Mouse (Mus musculus) forebrain, embryonic 12.5 days (tissue): ENCODE measurements at regions not wholly inside any gene's neighbourhood (a gene's known extent, or its start where the extent isn't known, plus 50 kb on each side); places are given as distances from the start of the nearest gene placed in this dataset.

Source experiments
- ATAC-seq: fragments of 200-750 bp; cut with Nextera tagmentation; 2 replicates; pipeline ENCODE4 v1.8.0; 2017; ENCODE audit warnings: moderate TSS enrichment; ENCODE audit not compliant: low FRiP score
- H3K27ac ChIP-seq: fragments of 300-500 bp; sonication (generic); 2 replicates; pipeline ENCODE4 v1.5.1; 2016; ENCODE audit warnings: mild to moderate bottlenecking
- H3K27me3 ChIP-seq: fragments of 300-500 bp; sonication (generic); 2 replicates; pipeline ENCODE4 v1.6.1; 2016; ENCODE audit warnings: mild to moderate bottlenecking
- H3K36me3 ChIP-seq: fragments of 300-500 bp; sonication (generic); replicated peaks from 2 replicates; pipeline ENCODE4 v1.6.1; 2016; ENCODE audit warnings: mild to moderate bottlenecking
- H3K4me1 ChIP-seq: fragments of 300-500 bp; sonication (generic); 2 replicates; pipeline ENCODE4 v1.6.1; 2016
- H3K4me2 ChIP-seq: fragments of 300-500 bp; sonication (generic); 2 replicates; pipeline ENCODE4 v1.6.1; 2016; ENCODE audit warnings: mild to moderate bottlenecking, moderate library complexity
- H3K4me3 ChIP-seq: fragments of 300-500 bp; sonication (generic); replicated peaks from 2 replicates; pipeline ENCODE4 v1.5.1; 2016; ENCODE audit warnings: mild to moderate bottlenecking
- H3K9ac ChIP-seq: fragments of 300-500 bp; sonication (generic); 2 replicates; pipeline ENCODE4 v1.6.1; 2016; ENCODE audit warnings: mild to moderate bottlenecking
- H3K9me3 ChIP-seq: fragments of 300-500 bp; sonication (generic); 2 replicates; pipeline ENCODE4 v1.6.1; 2016
- WGBS: fragments of 180-500 bp; shearing (Covaris S2); methylation state at CpG from one replicate; pipeline ENCODE4 v1.1.7; 2016; 5-methylcytosine and 5-hydroxymethylcytosine counted together

- no peaks in the 10 kb centered on the region for H3K4me1 ChIP-seq
- no peak for ATAC-seq
- WGBS, result 70% methylated on average over 3 of the region's 3 CpGs
Measured at GRCm38 (mm10) chr6:112062956-112063355, 210.6 kb upstream of the Lmcd1 start.

GRCm38 (mm10) chr6:112090597-112090996 is 183.0 kb upstream of the Lmcd1 start:
- WGBS, result 92% methylated on average over 3 of the region's 3 CpGs
- no peaks in the 10 kb centered on the region for H3K27me3 ChIP-seq
- H3K4me3 ChIP-seq, result no peak overlapping the region
- no peak overlapping the region for H3K4me2 ChIP-seq
- no peak for ATAC-seq
- H3K36me3 ChIP-seq, result no peaks in the 10 kb centered on the region
- no peaks in the 10 kb centered on the region for H3K4me1 ChIP-seq
- H3K9ac ChIP-seq, result no peak overlapping the region
- H3K27ac ChIP-seq, result no peak overlapping the region
- H3K9me3 ChIP-seq, result no peaks in the 10 kb centered on the region

More at GRCm38 (mm10) chr6:112062956-112063355, 210.6 kb upstream of the Lmcd1 start:
- H3K27me3 ChIP-seq, result no peaks in the 10 kb centered on the region
- no peak overlapping the region for H3K4me3 ChIP-seq
- no peak overlapping the region for H3K4me2 ChIP-seq
- H3K27ac ChIP-seq, result no peak overlapping the region
- no peaks in the 10 kb centered on the region for H3K36me3 ChIP-seq
- no peaks in the 10 kb centered on the region for H3K9me3 ChIP-seq
- H3K9ac ChIP-seq, result no peak overlapping the region

DNA sequence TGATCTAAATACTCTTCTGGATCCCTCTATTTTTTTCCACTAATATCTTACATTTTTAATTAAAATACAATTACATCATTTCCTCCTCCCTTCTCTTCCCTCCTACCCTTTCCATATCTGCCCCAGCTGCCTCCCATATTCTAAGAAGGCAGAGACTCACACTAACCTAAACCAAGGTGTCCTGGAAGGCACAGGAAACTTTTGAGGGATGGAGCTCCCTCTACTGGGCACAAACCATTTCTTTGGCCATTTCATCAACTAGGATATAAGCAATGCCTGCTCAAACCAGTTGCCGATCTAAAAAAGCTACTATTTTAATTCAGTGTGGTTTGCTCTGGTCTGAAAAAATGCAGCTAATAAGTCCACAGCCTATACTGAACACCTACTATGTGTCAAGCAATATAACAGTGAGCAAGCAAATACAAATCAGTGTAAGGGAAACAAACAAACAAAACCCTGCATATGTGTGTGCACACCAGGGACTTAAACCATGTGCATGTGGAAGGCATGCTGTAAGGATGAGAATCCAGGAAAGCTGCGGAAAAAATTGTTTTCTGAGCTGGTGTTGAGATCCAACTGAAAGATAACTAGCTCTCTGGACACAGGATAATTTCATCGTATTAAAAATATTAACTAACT is 182.3 kb upstream of the Lmcd1 start:
- H3K4me3 ChIP-seq, result no peak overlapping the region
- 54% methylated on average over 3 of the region's 3 CpGs for WGBS
- peak; percentile 89 for ATAC-seq
- H3K9ac ChIP-seq, result no peak overlapping the region
- H3K4me1 ChIP-seq, result no peaks in the 10 kb centered on the region
- no peaks in the 10 kb centered on the region for H3K27me3 ChIP-seq
- no peaks in the 10 kb centered on the region for H3K36me3 ChIP-seq
- no peak overlapping the region for H3K27ac ChIP-seq
- H3K9me3 ChIP-seq, result no peaks in the 10 kb centered on the region
- no peak overlapping the region for H3K4me2 ChIP-seq

GRCm38 (mm10) chr6:112093300-112093699 is 180.3 kb upstream of the Lmcd1 start:
- H3K27me3 ChIP-seq, result no peaks in the 10 kb centered on the region
- no peaks in the 10 kb centered on the region for H3K4me1 ChIP-seq
- no peak overlapping the region for H3K9ac ChIP-seq
- H3K36me3 ChIP-seq, result no peaks in the 10 kb centered on the region
- H3K4me3 ChIP-seq, result no peak overlapping the region
- no peak overlapping the region for H3K4me2 ChIP-seq
- ATAC-seq, result no peak
- 87% methylated on average over 3 of the region's 3 CpGs for WGBS
- H3K9me3 ChIP-seq, result no peaks in the 10 kb centered on the region
- no peak overlapping the region for H3K27ac ChIP-seq

DNA sequence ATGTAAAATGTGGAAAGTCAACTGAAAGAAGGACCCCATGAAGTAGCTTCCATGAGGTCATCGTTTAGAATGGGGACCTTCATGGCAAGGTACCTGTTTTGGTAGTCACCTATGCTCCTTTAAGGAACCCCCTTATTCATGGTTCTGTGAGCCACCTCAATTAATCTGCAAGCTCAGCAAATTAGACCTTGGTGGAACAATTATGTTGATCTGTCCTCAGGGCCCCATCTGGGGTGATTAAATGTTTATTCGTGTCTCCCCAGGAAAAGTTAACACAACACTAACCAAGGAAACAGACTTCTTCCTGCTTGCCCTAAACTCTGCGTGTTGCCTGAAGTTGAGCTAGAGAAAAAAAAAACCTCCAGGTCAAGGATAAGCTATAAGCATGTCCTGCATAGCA is 175.9 kb upstream of the Lmcd1 start:
- H3K4me2 ChIP-seq, result no peak overlapping the region
- no peak overlapping the region for H3K9ac ChIP-seq
- no peak overlapping the region for H3K27ac ChIP-seq
- no peak for ATAC-seq
- no peaks in the 10 kb centered on the region for H3K9me3 ChIP-seq
- 86% methylated on average over 3 of the region's 3 CpGs for WGBS
- H3K27me3 ChIP-seq, result no peaks in the 10 kb centered on the region
- H3K36me3 ChIP-seq, result no peaks in the 10 kb centered on the region
- H3K4me1 ChIP-seq, result no peaks in the 10 kb centered on the region
- no peak overlapping the region for H3K4me3 ChIP-seq

DNA sequence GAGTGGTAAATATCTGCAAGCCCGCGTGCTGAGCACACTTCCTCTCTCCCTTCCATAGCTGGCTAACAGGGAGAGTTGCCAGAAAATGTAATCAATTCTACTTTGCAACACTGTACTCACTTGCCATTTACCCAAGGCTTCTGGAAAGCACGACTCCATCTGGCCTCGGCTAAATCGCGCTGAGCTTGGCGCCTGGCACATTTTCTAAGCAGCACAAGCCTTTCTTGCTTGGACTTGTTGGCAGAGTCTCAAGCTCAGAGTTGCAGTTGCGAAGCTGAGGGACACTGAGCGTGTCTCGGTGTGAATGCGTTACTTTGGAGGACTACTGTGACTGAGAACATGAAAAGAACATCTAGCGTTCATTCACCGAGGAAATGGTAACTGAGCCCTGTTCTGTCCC is 164.9 kb upstream of the Lmcd1 start:
- H3K9ac ChIP-seq, result no peak overlapping the region
- no peaks in the 10 kb centered on the region for H3K4me1 ChIP-seq
- H3K27me3 ChIP-seq, result no peaks in the 10 kb centered on the region
- no peaks in the 10 kb centered on the region for H3K36me3 ChIP-seq
- WGBS, result 93% methylated on average over 13 of the region's 13 CpGs
- no peaks in the 10 kb centered on the region for H3K9me3 ChIP-seq
- no peak overlapping the region for H3K4me3 ChIP-seq
- H3K27ac ChIP-seq, result no peak overlapping the region
- no peak for ATAC-seq
- no peak overlapping the region for H3K4me2 ChIP-seq

- H3K4me1 ChIP-seq, result no peaks in the 10 kb centered on the region
- H3K4me2 ChIP-seq, result no peak overlapping the region
- H3K27me3 ChIP-seq, result no peaks in the 10 kb centered on the region
- 30% methylated on average over 2 of the region's 2 CpGs for WGBS
- ATAC-seq, result no peak
- no peaks in the 10 kb centered on the region for H3K9me3 ChIP-seq
- H3K27ac ChIP-seq, result no peak overlapping the region
- no peak overlapping the region for H3K4me3 ChIP-seq
- H3K36me3 ChIP-seq, result no peaks in the 10 kb centered on the region
- H3K9ac ChIP-seq, result no peak overlapping the region
Measured at GRCm38 (mm10) chr6:112119180-112119579, 154.4 kb upstream of the Lmcd1 start.

- ATAC-seq, result no peak
- 28% methylated on average over 3 of the region's 3 CpGs for WGBS
- no peaks in the 10 kb centered on the region for H3K9me3 ChIP-seq
- H3K36me3 ChIP-seq, result no peaks in the 10 kb centered on the region
- no peak overlapping the region for H3K9ac ChIP-seq
- H3K4me3 ChIP-seq, result no peak overlapping the region
- H3K27me3 ChIP-seq, result no peaks in the 10 kb centered on the region
- H3K27ac ChIP-seq, result no peak overlapping the region
- H3K4me1 ChIP-seq, result no peaks in the 10 kb centered on the region
- no peak overlapping the region for H3K4me2 ChIP-seq
Measured at GRCm38 (mm10) chr6:112133522-112133921, 140.0 kb upstream of the Lmcd1 start.

GRCm38 (mm10) chr6:112152535-112153364 is 120.8 kb upstream of the Lmcd1 start:
- Histone ChIP-seq H3K9me3 (no peaks in the 10 kb centered on the region), H3K36me3 (no peaks in the 10 kb centered on the region), H3K4me1 (no peaks in the 10 kb centered on the region), H3K27me3 (no peaks in the 10 kb centered on the region), H3K9ac (no peak overlapping the region), H3K4me2 (no peak overlapping the region), H3K27ac (no peak overlapping the region), H3K4me3 (no peak overlapping the region)
- ATAC-seq, result no peak
- WGBS, result 82% methylated on average over 10 of the region's 10 CpGs

DNA sequence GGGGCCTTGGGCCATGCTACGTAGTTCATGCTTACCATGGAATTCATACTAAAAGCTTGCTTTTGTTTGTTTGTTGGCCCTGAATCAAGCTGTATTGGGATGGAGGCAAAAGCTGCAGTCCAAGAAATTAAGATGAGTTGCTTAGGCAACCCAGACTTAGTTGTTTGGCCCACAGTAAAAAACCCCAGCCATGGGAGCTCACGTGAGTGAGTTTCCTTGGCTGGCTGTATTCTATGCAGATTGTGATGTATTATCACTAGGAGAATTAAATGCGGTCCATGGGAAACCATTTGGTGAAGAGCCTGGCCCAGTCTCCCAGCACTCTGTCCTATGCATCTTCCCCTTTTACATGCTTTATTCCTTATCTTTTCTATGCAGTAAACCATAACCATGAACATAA is 106.1 kb upstream of the Lmcd1 start:
- no peaks in the 10 kb centered on the region for H3K9me3 ChIP-seq
- no peak overlapping the region for H3K4me3 ChIP-seq
- H3K4me1 ChIP-seq, result no peaks in the 10 kb centered on the region
- no peaks in the 10 kb centered on the region for H3K36me3 ChIP-seq
- no peak overlapping the region for H3K9ac ChIP-seq
- no peak overlapping the region for H3K4me2 ChIP-seq
- whole genome bisulfite sequencing, result 83% methylated on average over 3 of the region's 3 CpGs
- no peak overlapping the region for H3K27ac ChIP-seq
- ATAC-seq, result no peak
- H3K27me3 ChIP-seq, result no peaks in the 10 kb centered on the region

GRCm38 (mm10) chr6:112176344-112176743 is 97.2 kb upstream of the Lmcd1 start:
- Histone ChIP-seq H3K4me3 (no peak overlapping the region), H3K9ac (no peak overlapping the region), H3K27ac (no peak overlapping the region), H3K36me3 (no peaks in the 10 kb centered on the region), H3K27me3 (no peaks in the 10 kb centered on the region), H3K4me2 (no peak overlapping the region), H3K9me3 (no peaks in the 10 kb centered on the region), H3K4me1 (no peaks in the 10 kb centered on the region)
- ATAC-seq, result no peak
- WGBS, result 26% methylated on average over 2 of the region's 2 CpGs

GRCm38 (mm10) chr6:112187636-112188035 is 85.9 kb upstream of the Lmcd1 start:
- H3K36me3 ChIP-seq, result no peaks in the 10 kb centered on the region
- no peaks in the 10 kb centered on the region for H3K9me3 ChIP-seq
- no peak overlapping the region for H3K27ac ChIP-seq
- no peak for ATAC-seq
- H3K9ac ChIP-seq, result no peak overlapping the region
- 94% methylated on average over 2 of the region's 2 CpGs for WGBS
- no peaks in the 10 kb centered on the region for H3K4me1 ChIP-seq
- no peaks in the 10 kb centered on the region for H3K27me3 ChIP-seq
- H3K4me3 ChIP-seq, result no peak overlapping the region
- no peak overlapping the region for H3K4me2 ChIP-seq

DNA sequence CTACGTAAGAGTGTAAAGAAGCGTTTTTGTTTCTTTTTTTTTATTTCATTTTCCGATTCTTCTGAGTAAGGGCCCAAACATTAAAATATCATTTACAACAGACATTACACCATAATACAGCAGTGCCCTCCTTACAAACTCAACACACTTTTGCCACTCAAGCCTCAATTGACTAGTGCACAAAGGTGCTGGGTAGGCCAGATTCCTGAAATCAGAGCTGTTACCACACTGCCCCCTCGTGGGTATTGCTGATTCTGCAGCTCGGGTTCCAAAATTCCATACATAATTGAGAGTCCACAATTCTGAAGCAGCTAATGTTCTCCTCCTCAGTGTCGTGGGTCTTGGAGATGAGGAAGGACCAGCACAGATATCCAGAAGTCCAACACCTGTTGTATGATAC is 82.5 kb upstream of the Lmcd1 start:
- H3K4me2 ChIP-seq, result no peak overlapping the region
- peak; percentile 53; the same call in 1 of the 2 replicates for ATAC-seq
- no peak overlapping the region for H3K27ac ChIP-seq

More for the DNA sequence above, 82.5 kb upstream of the Lmcd1 start:
- Histone ChIP-seq H3K27me3 (no peaks in the 10 kb centered on the region), H3K36me3 (no peaks in the 10 kb centered on the region), H3K9me3 (no peaks in the 10 kb centered on the region), H3K9ac (no peak overlapping the region), H3K4me1 (no peaks in the 10 kb centered on the region), H3K4me3 (no peak overlapping the region)
- 48% methylated on average over 6 of the region's 6 CpGs for WGBS
